Mouse (Mus musculus) layer of hippocampus, adult 9-11 months (tissue): Measurements from ENCODE around the gene Gm49510.
"Not testable (repeated sequence)": the region's sequence is repeated elsewhere in the genome, so short reads cannot be mapped to it uniquely, and the experiment has no call there.

ENCODE experiments used
- DNase-seq: peaks from one replicate; pipeline ENCODE4 v3.0.0; 2022

Gm49510 gene

DNA sequence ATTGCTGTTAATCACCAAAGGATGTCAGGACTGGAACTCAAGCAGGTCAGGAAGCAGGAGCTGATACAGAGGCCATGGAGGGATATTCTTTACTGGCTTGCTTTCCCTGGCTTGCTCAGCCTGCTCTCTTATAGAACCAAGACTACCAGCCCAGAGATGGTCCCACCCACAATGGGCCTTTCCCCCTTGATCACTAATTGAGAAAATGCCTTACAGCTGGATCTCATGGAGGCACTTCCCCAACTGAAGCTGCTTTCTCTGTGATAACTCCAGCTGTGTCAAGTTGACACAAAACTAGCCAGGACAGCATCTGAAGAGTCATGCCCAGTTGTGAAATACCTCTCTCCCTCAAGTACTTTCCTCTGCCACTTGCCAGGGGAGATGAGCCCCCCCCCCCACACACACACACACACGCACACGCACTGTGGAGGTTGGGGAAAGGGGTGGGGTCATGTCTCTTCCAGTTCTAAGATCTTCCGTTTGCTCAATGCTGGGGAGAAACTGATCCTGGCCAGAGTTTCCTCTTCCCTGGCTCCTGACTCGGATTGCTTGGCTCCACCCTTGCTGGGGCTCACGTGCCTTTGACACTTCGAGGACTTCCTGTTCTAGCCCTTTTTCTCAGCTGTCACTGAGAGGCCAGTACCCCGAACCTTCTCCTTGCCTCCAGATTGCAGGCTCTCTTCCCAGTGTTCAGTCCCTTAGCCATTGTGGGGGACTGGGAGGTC lies 20.5 kb upstream of the Gm49510 start:
- DNase-seq, result not testable (repeated sequence)

GRCm38 (mm10) chr15:78880432-78880831 lies 19.0 kb upstream of the Gm49510 start:
- DNase-seq, result no peak

DNA sequence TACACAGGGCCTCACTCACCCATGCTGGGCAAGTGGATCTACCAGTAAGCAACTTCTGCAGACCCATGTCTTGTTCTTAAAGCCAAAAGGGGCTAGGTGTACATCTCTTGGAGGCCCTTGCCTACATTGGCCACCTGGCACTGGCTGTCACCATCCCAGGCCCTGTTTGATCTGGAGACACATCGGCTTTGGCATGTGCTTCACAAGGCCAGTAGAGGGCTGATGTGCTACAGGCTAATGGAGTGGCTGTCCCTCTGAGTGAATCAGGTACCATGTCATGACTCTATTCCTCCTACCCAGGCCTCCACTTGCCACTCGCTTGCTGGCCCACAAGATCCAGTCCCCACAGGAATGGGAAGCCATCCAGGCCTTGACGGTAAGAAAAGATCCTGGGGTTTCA lies 17.6 kb upstream of the Gm49510 start:
- no peak for DNase-seq

DNA sequence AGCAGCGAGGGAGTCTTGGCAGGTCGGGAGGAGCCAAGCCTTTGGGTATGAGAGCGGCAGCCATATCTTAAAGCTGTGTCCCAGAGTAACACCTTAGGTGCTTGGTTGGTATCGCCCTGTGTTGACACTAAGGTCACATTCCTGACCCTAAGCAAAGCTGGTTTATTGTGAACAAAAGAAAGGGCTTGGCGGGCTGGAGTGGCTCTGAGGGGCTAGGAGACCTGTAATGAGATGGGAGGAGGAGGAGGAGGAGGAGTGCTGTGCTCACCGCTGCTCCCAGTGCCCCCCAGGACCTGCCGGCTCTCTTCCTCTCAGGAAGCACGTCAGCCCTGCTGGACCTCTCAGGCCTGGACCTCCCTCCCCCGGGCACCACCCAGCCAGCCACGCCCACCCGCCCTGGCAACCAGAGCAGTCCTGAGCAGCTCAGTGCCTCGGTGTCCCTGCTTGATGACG lies 10.0 kb upstream of the Gm49510 start:
- DNase-seq, result no peak

GRCm38 (mm10) chr15:78892440-78892839 lies 7.0 kb upstream of the Gm49510 start:
- no peak for DNase-seq

DNA sequence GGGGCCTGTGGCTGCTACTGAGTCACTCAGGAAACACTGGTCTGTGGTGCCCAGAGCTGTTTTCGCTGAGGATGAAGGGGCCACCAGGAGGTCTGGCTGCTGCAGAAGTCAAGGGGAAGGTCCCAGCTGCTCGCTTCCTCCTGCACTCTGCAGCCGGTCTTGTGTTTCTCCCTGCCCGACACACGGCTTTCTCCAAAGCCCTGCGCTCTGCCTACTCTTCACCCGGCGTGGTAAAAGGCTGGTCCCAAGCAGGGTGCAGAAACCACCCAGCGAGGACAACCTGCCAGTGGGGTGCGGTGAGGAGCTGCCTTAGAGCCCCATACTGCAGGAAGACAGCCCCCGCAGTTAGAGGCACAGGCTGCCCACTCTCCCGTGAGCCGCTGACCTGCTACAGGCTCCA lies 4.7 kb upstream of the Gm49510 start:
- no peak for DNase-seq

GRCm38 (mm10) chr15:78895741-78896140 lies 3.7 kb upstream of the Gm49510 start:
- no peak for DNase-seq

- no peak for DNase-seq
Measured at GRCm38 (mm10) chr15:78896149-78896548, 3.3 kb upstream of the Gm49510 start.

DNA sequence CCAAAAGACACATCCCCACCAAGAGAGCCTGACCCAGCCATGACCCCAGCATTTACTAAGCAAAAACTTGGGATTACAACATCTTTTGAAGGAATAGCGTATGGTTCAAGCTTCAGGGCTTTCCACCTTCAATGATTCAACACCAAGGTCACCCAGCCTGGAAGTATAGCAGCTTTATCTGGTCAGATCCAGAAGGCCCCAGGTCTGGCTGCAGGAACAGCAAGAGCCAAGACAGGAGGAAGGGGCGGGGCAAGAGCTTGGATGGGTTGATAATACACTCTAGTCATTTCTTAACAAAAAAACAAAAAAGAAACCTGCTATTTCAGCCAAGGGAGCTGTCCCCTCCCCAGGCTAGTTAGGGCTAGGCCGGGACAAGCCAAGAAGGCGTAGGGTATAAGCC lies 2.0 kb upstream of the Gm49510 start:
- DNase-seq, result no peak

DNA sequence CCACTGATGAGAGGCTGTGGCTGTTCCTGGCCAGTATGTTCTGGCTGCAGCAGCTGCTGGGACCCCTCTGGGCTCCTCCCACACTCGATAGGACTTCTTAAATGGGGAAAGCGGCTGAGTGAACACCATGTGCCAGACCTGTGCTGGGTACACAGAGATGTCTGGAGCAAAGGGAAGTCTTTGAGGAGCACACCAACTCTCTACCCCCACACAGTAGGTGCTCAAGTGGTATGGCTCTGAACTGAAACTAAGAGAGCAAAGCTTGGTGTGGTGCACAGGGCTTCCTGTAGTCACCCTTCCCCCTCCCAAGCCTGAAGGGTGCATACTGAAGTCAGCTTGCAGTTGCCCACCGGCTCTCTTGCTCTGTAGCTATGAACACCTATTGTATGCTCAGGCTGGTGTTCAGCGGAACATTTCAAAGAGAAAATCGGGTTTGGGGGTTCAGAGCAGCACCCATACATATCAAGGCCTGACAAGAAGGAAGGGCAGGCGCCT lies 913 bp upstream of the Gm49510 start:
- DNase-seq, result no peak

DNA sequence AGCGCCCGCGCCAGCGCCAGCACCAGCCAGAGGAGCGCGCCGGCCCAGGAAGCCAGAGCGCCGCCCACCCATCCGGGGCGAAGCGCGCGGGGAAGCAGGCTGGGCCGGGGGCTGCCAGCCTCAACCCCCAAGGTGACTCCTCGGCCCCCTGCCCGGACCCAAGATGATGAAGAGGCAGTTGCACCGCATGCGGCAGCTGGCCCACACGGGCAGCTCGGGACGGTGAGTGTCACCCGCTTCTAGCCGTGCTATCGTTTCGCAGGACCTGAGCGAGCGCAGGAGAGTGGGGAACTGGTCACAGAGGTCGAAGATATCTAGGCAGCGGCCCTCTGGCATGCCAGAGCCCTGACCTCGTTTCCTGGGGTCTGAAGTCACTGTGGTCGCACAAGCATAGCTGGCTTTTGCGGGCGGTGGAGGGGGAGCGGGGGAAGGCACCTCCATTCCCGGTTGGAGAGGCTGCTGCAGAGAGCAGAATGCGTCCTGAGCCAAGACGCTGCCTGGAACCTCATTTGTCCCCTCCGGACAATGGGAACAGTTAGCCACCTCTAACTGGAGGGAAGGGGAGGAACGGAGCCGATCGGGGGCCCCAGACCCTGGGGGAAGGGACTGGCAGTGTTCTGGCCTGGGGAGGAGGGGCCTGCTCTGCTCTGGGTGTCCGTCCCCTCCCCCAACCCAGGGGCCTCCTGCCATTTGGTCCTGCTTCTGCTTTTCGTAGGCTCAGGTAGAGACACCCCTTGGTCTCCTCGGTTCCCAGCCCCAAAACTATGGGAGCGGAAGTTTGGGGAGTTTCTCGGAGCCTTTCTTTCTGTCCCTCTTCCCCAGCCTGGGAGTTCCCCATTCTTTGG lies 495 bp downstream of the Gm49510 start, which contains the start of gene Sh3bp1:
TSS of gene Sh3bp1 (plus strand) at position 29 of the 845 bp plus-strand sequence.
- DNase-seq, result no peak

GRCm38 (mm10) chr15:78900585-78901421 lies 1.3 kb downstream of the Gm49510 start:
- DNase-seq, result no peak

DNA sequence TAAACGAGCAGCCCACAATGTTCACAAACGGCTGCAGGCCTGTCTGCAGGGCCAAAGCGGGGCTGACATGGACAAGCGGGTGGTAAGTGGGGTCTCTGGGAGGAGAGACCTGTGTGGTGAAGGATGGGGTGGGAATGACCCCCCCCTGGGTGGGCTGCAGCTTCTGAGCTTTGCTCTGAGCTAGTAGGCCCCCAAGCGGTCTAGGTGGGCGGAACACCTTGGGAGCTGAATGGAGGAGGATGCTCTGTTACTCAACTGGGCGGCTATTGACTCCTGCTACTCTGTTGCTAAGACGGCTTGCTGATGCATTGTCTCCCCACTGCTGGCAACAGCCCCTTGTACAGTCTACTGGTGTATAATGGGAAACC lies 1.9 kb downstream of the Gm49510 start:
- DNase-seq, result no peak

- DNase-seq, result no peak
Measured at GRCm38 (mm10) chr15:78903243-78903642, 3.8 kb downstream of the Gm49510 start.

DNA sequence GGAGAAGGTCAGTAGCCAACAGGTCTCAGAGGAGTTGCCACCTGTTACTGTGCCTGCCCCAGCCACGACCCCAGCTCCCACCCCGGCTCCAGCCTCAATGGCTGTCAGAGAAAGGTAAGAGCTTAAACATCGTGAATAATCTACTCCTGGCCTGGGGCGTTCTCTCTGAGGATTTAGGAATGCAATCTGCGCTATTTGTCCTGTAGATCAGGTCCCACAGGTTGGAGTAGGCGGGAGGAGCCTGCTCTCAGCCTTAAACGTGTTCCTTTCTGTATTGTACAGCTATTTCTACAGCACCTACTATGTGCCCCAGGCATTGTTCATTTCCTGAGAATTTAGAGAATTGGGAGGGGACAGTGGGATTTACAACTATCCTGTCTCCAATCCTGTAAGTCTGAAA lies 8.9 kb downstream of the Gm49510 start:
- DNase-seq, result no peak

DNA sequence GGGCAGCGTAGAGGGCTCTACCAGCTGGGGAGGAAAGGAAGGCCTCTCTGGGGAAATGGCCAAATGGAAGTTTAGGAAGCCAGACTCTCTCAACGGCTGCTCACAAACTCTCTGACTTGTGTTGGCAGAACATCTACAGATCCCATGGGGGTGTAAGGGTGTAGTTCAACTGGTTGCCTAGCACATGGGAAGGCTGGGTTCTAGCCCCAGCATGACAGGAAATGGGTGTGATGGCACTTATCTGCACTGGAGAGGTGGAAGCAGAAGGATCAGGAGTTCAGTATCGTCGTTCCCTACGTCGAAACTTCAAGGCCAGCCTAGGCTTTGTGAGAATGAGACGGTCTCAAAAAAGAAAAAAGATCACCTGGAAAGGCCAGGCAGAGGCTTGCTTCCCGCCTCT lies 9.5 kb downstream of the Gm49510 start:
- no peak for DNase-seq

DNA sequence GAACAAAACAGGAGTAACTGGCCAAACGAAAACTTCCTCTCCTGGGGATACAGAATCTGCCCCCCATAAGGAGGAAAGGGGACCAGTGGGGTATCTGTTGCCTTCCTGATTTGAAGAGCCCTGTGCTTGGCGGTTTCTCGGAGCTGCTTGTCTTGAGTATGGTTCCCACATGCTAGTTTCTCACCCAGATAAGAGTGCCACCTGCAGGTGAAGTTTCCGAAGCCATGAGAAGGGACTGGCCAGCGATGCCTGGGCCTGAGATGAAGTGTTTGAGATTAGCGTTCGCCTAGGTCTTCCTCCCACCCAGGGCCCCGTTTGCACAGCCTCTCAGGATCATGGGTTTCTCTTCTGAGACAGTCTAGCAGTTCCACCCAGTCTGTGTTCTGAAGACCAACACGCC lies 12.6 kb downstream of the Gm49510 start:
- DNase-seq, result no peak

DNA sequence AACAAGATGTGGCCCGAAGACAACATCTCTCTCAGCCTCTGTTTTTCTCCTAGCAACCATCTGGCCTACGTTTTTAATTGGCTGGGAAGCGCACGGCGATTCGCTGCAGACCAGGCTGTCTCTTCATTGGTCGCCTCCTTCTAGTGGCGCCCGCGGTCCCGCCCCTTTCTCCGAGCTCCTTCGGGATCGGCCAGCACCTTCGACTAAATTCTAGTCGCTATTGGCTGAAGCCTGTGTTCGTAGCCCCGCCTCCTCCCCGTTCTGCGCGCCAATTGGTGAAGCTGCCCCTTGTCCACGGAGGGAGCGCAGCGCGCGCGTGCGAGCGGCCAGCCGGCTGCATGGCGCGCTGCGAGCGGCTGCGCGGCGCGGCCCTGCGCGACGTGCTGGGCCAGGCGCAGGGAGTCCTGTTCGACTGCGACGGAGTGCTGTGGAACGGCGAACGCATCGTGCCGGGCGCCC lies 14.2 kb downstream of the Gm49510 start, which contains the start of gene Pdxp:
TSS of gene Pdxp (plus strand) at position 288 of the 459 bp plus-strand sequence.
- DNase-seq, result peak; percentile 98

- no peak for DNase-seq
Measured at GRCm38 (mm10) chr15:78914091-78914822, 14.8 kb downstream of the Gm49510 start.

DNA sequence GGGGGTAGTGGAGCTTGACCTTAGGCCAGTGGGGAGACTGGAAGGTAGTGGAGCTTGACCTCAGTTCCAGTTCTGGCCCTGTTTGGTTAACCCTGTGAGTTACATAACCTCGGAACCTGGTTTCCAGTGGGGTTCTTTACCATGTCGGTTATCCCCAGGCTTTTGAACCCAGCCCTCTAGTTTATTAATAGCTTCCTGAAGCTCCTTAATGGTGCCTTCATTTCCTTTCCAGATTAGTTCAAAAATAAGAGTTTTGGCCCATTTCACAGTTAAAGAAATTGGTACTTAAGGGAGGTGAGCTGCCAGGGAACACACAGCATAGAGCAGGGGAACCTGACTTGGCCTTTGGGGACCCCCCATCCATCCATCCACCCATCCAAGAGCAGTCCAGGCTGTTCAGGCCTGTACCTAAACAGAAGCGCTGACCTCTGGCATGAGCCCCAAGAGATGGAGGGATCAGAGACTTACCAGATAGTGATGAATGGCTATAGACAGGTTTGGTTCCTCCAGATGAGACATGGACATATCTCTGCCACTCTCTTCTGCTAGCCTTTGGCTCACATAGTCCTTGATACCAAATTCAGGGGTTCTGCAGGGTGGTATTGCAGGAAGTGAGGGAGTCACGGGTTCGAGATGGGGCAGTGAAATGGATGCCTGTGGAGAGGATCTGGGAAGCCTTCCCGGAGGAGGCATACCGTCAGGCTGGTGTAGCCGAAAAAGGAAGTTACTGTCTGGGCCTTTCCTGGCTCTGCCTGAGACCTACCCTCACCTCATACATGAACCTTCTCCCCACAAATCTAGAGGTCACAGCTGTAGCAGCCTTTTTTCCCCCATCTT lies 15.6 kb downstream of the Gm49510 start:
- DNase-seq, result no peak

- DNase-seq, result peak; percentile 88
Measured at GRCm38 (mm10) chr15:78915660-78916017, 16.2 kb downstream of the Gm49510 start.
